ENCODE assay signal across 17 mouse cellular contexts in genomic region chr2:31281138-31281537, GRCm38 (mm10). TPM values are rescaled to one million over a fixed set of nuclear protein-coding genes. Genes with fewer than 3 reads are reported as not detected.
"Had no signal": no experiment of that assay in that cellular context is flagged by ENCODE, and none has a peak within 500 bp of the region (broad histone marks: within the 10 kb centered on the region; RNA-seq: fewer than 3 reads in every experiment).

No protein-coding gene starts in this region.

- H3K9me3 ChIP-seq: limb, embryonic 13.5 days; liver, embryonic 12.5 days; liver, embryonic 15.5 days; stomach, embryonic 15.5 days had no signal

- H3K4me3 ChIP-seq: limb, embryonic 13.5 days; liver, embryonic 12.5 days; liver, embryonic 15.5 days; stomach, embryonic 15.5 days had no signal

- H3K9ac ChIP-seq: limb, embryonic 13.5 days; liver, embryonic 12.5 days; liver, embryonic 15.5 days; stomach, embryonic 15.5 days had no signal

- DNase-seq: kidney, adult 2 months; kidney, postnatal 25 days; liver; lung, adult 18-20 months; lung, postnatal 14 days; lung, postnatal 4 days; midbrain, embryonic 14.5 days; right cerebral cortex, postnatal 25 days; spleen, adult 18-20 months; thymus, postnatal 25 days had no signal

- H3K36me3 ChIP-seq: liver, embryonic 12.5 days; liver, embryonic 15.5 days had no signal

- H3K27ac ChIP-seq: kidney, postnatal 0 days; limb, embryonic 13.5 days; liver, embryonic 12.5 days; liver, embryonic 15.5 days; stomach, embryonic 15.5 days had no signal

- H3K27me3 ChIP-seq: limb, embryonic 13.5 days; liver, embryonic 12.5 days; liver, embryonic 15.5 days; stomach, embryonic 15.5 days had no signal

- H3K4me1 ChIP-seq: limb, embryonic 13.5 days; liver, embryonic 12.5 days; liver, embryonic 15.5 days; stomach, embryonic 15.5 days had no signal

- ATAC-seq: liver, embryonic 12.5 days had no signal

- H3K4me2 ChIP-seq: limb, embryonic 13.5 days; liver, embryonic 12.5 days; liver, embryonic 15.5 days; midbrain, embryonic 11.5 days; stomach, embryonic 15.5 days had no signal

RNA-seq across cellular contexts. Expression of gene Hmcn2, which starts 33.1 kb away (rescaled TPM):
- polyA plus RNA-seq: kidney, embryonic 14.5 days had no signal
